Mouse (Mus musculus) cerebellum, postnatal 10 days (tissue): ENCODE data around the gene Ntn5.
"Not testable (repeated sequence)": the region's sequence is repeated elsewhere in the genome, so short reads cannot be mapped to it uniquely, and the experiment has no call there.

Source experiments
- DNase-seq, 2 experiments: peaks; one replicate each; pipeline ENCODE4 v3.0.0; 2021; ENCODE audit warnings: mixed read lengths in 2 of 2

Ntn5 gene

GRCm38 (mm10) chr7:45660746-45661478, 22.9 kb upstream of the Ntn5 start:
- no peak for DNase-seq

GRCm38 (mm10) chr7:45661702-45662101, 22.1 kb upstream of the Ntn5 start:
- not testable (repeated sequence) for DNase-seq

- DNase-seq: no peak
These were observed 18.3 kb upstream of the Ntn5 start for GRCm38 (mm10) chr7:45665303-45666138.

- no peak for DNase-seq
These were observed 17.7 kb upstream of the Ntn5 start, which contains the start of gene Fut2 for GRCm38 (mm10) chr7:45666161-45666560. Fut2 (minus strand) TSS chr7:45666394.

- peak in 1 of 2 experiments; percentile 35 for DNase-seq
These were observed 16.1 kb upstream of the Ntn5 start for GRCm38 (mm10) chr7:45667761-45668160.

GRCm38 (mm10) chr7:45668921-45669320, 14.9 kb upstream of the Ntn5 start:
- no peak for DNase-seq

- no peak for DNase-seq
These were observed 6.1 kb upstream of the Ntn5 start for GRCm38 (mm10) chr7:45677627-45678295.

- DNase-seq: no peak
These were observed 5.3 kb upstream of the Ntn5 start for GRCm38 (mm10) chr7:45678513-45678912.

- DNase-seq: no peak
These were observed 3.7 kb upstream of the Ntn5 start for GRCm38 (mm10) chr7:45679966-45680621.

GRCm38 (mm10) chr7:45681046-45681736, 2.6 kb upstream of the Ntn5 start:
- DNase-seq: peak; percentile 41 to 45

- DNase-seq: peak; percentile 96 to 98
These were observed 1.4 kb upstream of the Ntn5 start for GRCm38 (mm10) chr7:45682144-45683126.

GRCm38 (mm10) chr7:45685811-45686210, 2.0 kb downstream of the Ntn5 start:
- no peak for DNase-seq

- peak in 1 of 2 experiments; percentile 12 for DNase-seq
These were observed 3.0 kb downstream of the Ntn5 start for GRCm38 (mm10) chr7:45686841-45687240.

- DNase-seq: no peak
These were observed 5.3 kb downstream of the Ntn5 start for GRCm38 (mm10) chr7:45689099-45689498.

GRCm38 (mm10) chr7:45689800-45690199, 6.0 kb downstream of the Ntn5 start:
- no peak for DNase-seq

GRCm38 (mm10) chr7:45692364-45692763, 8.5 kb downstream of the Ntn5 start:
- DNase-seq: no peak

GRCm38 (mm10) chr7:45693921-45694591, 10.2 kb downstream of the Ntn5 start, which contains the start of gene Sec1:
Sec1 (minus strand) TSS chr7:45694402.
- DNase-seq: peak in 1 of 2 experiments; percentile 7

- no peak for DNase-seq
These were observed 11.3 kb downstream of the Ntn5 start for GRCm38 (mm10) chr7:45695098-45695497.

GRCm38 (mm10) chr7:45697894-45698293, 14.1 kb downstream of the Ntn5 start:
- DNase-seq: peak in 1 of 2 experiments; percentile 29

- DNase-seq: peak; percentile 71
These were observed 15.8 kb downstream of the Ntn5 start, which contains the start of gene Car11 for GRCm38 (mm10) chr7:45699523-45700141. Car11 (plus strand) TSS chr7:45699843.
